Mouse (Mus musculus): ENCODE results near the gene Zfp85.
"Not testable (repeated sequence)": the region's sequence is repeated elsewhere in the genome, so short reads cannot be mapped to it uniquely, and the experiment has no call there.

The Zfp85 gene

GRCm38 (mm10) chr13:67754333-67755306 is at the start of gene Zfp85:
Gene Zfp85, minus strand, starts transcription at chr13:67755228.
- DNase-seq (ENCODE audit: low spot score), result peak; percentile 68

DNA sequence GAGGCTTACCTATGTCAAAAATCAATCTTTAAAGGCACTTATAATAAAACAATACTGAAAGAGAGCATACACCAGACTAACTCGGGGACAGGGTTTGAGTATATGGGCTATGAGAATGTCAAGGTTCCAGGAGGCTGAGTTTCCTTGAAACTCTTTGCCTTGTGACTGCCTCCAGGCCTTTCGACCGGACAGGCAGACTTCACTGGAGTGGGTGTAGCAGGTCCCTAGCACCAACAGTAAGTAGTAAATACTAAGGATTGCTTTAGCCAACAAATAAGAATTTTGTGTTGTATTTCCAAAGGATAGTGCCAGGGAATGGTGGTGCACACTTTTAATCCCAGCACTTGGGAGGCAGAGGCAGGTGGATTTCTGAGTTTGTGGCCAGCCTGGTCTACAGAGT is 44.1 kb upstream of the Zfp85 start:
- DNase-seq (ENCODE audit: low spot score), result not testable (repeated sequence)

GRCm38 (mm10) chr13:67798618-67799017 is 43.6 kb upstream of the Zfp85 start:
- no peak for DNase-seq (ENCODE audit: low spot score)

DNA sequence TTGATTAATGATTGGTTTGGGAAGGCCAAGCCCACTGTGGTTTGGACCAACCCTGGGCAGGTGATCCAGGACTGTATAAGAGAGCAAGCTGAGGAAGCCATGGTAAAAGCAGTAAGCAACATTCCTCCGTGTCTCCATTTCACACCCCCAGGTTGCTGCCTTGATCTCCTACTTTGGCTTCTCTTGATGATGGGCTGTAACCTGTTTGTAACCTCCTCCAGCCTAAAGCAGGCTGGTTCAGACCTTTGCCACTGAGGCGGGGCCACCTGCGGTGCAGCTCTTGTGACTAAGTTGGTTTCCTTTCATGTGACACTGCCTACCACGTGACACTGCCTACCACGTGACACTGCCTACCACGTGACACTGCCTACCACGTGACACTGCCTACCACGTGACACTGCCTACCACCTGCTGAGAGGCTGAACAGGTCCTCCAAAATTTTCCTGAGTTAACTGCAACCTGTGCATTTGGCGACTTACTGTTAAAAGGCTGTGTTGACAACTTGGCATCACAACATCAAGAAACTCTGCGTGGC is 37.0 kb upstream of the Zfp85 start:
- DNase-seq (ENCODE audit: low spot score), result no peak

- DNase-seq (ENCODE audit: low spot score), result peak; percentile 30
Observed at GRCm38 (mm10) chr13:67779265-67780221, 24.5 kb upstream of the Zfp85 start, which contains the start of gene Zfp493. Gene Zfp493, plus strand, starts transcription at chr13:67779693.

GRCm38 (mm10) chr13:67763031-67763768 is 8.2 kb upstream of the Zfp85 start:
- no peak for DNase-seq (ENCODE audit: low spot score)

DNA sequence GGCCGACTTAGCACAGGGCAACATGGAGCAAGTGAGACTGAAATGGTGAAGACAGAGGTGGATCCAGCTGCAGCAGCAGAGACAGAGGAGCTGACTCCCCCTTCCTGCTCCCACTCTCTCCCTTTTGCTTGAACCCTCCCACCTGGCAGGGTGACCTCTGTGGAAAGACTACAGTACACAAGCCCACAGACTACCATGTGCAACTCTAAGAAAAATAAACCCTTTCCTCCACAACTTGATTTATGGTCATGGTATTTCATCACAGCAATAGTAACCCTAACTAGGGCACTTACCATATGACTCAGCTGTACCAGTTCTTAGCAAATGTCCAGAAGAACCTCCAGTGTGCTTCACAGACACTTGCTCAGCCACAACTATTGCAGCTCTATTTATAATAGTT is 4.9 kb upstream of the Zfp85 start:
- DNase-seq (ENCODE audit: low spot score), result no peak

DNA sequence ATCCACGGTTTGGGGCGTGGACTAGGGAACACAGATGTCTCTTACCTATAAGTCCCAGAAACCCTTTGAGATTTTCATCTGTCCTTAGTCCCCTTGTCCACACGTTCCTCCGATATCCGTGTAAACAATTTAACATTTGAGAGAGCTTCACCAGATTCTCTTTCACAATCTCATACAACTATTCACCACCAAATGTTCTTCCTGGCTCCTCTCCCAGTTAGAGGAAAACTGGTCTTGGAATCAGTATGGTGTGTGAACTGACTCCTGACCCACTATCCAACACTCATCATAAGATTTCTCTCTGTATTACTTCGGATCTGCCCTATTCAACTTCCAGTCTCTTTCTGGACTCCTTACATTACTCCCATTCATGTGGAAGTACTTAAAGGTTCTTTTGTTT is 733 bp upstream of the Zfp85 start:
- DNase-seq (ENCODE audit: low spot score), result no peak

GRCm38 (mm10) chr13:67743896-67744295 is 11.1 kb downstream of the Zfp85 start:
- no peak for DNase-seq (ENCODE audit: low spot score)

DNA sequence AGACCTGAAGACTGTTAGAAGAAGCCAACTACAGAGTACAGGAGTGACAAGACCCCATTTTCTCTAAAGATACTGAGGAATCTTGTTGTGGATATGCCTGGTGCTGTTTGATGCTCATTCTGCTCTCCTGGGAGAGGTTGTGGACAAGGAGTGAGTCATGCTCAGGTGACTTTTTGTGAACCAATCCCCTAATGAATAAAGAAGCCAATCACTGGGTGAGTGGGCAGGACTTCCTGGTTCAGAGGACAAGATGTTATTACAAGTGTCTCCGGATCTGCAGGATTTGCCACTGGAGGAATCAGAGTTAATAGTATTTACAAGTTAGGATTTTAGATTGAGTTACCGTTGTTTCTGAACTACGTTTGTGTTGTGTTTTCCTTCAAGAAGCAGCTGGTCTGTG is 12.1 kb downstream of the Zfp85 start:
- DNase-seq (ENCODE audit: low spot score), result no peak

- not testable (repeated sequence) for DNase-seq (ENCODE audit: low spot score)
Observed at GRCm38 (mm10) chr13:67734391-67734790, 20.6 kb downstream of the Zfp85 start.

DNA sequence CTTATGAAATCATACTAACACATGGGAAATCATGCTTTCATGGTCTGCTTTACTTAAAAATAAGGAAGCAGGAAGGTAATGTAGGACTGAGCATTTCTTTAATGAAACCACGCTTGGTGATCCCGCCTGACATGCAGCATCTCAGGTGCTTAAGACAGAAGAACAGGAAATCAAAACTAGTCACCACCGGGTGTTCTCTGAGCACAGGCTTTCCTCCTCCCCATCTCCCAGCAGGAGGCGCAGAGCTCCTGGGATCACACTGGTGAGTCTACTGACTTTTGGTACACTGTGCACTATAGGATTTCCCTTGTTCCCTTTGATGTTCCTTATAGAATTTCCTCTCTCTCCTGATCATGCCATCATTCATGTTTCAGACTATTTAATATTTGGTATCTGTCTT is 25.6 kb downstream of the Zfp85 start:
- DNase-seq (ENCODE audit: low spot score), result peak; percentile 32

- peak; percentile 31 for DNase-seq (ENCODE audit: low spot score)
Observed at GRCm38 (mm10) chr13:67728641-67729318, 26.2 kb downstream of the Zfp85 start, which contains the start of gene Zfp65. Gene Zfp65, minus strand, starts transcription at chr13:67729173.

DNA sequence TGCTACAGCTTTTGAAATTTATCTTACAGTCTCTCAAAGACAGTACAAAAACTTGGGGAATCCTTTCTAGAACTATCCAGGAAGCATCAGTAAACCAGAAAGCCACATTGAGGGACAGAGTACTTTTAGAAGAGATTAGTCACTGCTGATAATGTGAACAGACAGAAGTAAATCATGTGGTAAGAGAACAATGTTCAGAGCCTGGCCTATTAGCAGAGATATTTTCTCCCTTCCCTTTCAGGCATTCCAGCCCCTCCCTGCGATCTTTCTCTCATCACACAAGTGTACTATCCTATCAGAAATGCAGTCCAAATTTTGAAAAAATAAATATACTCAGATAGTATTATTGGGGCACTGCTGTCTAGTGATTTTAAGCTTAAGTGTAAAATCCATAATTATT is 26.9 kb downstream of the Zfp85 start:
- no peak for DNase-seq (ENCODE audit: low spot score)

DNA sequence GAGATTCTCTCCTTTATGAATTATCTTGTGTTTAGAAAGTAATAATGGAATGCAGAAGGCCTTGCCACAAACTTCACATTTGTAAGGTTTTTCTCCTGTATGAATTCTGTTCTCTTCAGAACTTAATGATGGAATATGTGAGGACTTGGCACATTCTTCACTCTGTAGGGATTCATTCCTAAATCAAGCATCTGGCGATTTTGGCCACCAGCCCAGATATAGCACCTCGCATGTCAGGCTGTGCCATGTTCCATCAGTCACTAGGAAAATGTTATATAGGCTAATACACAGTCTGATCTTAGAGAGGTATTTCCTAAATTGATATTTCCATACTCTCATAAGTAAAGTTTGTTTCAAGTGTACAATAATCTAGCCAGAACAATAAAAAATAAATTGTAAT is 29.7 kb downstream of the Zfp85 start:
- DNase-seq (ENCODE audit: low spot score), result not testable (repeated sequence)

GRCm38 (mm10) chr13:67723848-67724479 is 31.1 kb downstream of the Zfp85 start:
- peak; percentile 79 for DNase-seq (ENCODE audit: low spot score)

Data from ovary, postnatal 36 days (tissue).